Mouse (Mus musculus) intestine, postnatal 0 days (tissue): ENCODE data around the gene Polr2g. TPM values are rescaled to one million over a fixed set of nuclear protein-coding genes. Genes with fewer than 3 reads are reported as not detected.

Source experiments
- ATAC-seq: fragments of 200-750 bp; cut with Nextera tagmentation; 2 replicates; pipeline ENCODE4 v1.8.0; 2017; ENCODE audit warnings: mild to moderate bottlenecking, moderate TSS enrichment, moderate library complexity
- H3K27ac ChIP-seq: fragments of 300-500 bp; sonication (generic); 2 replicates; pipeline ENCODE4 v1.5.1; 2014; ENCODE audit warnings: mild to moderate bottlenecking, low read depth, low read length, moderate library complexity
- H3K27me3 ChIP-seq: fragments of 300-500 bp; sonication (generic); replicated peaks from 2 replicates; pipeline ENCODE4 v1.6.1; 2014; ENCODE audit warnings: low read length, mixed read lengths; ENCODE audit not compliant: control insufficient read depth, insufficient read depth
- H3K36me3 ChIP-seq: fragments of 300-500 bp; sonication (generic); 2 replicates; pipeline ENCODE4 v1.6.1; 2014; ENCODE audit warnings: mild to moderate bottlenecking, moderate library complexity; ENCODE audit not compliant: control insufficient read depth, insufficient read depth
- H3K4me1 ChIP-seq: fragments of 300-500 bp; sonication (generic); replicated peaks from 2 replicates; pipeline ENCODE4 v1.6.1; 2014; ENCODE audit warnings: antibody characterized with exemption, low read length, mixed read lengths; ENCODE audit not compliant: control insufficient read depth, insufficient read depth
- H3K4me2 ChIP-seq: fragments of 300-500 bp; sonication (generic); replicated peaks from 2 replicates; pipeline ENCODE4 v1.6.1; 2014; ENCODE audit warnings: low read depth, mild to moderate bottlenecking, moderate library complexity
- H3K4me3 ChIP-seq: fragments of 300-500 bp; sonication (generic); 2 replicates; pipeline ENCODE4 v1.5.1; 2014; ENCODE audit warnings: low read depth, low read length
- H3K9ac ChIP-seq: fragments of 300-500 bp; sonication (generic); 2 replicates; pipeline ENCODE4 v1.6.1; 2014; ENCODE audit warnings: mild to moderate bottlenecking, low read depth, low read length
- H3K9me3 ChIP-seq: fragments of 300-500 bp; sonication (generic); 2 replicates; pipeline ENCODE4 v1.6.1; 2016; ENCODE audit warnings: mixed run types; ENCODE audit not compliant: control insufficient read depth
- CTCF ChIP-seq: sonication (generic); IDR thresholded peaks from 2 replicates; pipeline ENCODE4 v1.5.1; 2016; ENCODE audit warnings: low read depth, mild to moderate bottlenecking, control low read depth, antibody characterized with exemption, moderate library complexity
- WGBS: fragments of 180-500 bp; shearing (Covaris S2); extraction: QIAGEN DNeasy Blood & Tissue Kit; methylation state at CpG from one replicate; pipeline ENCODE4 v1.1.7; 2014; 5-methylcytosine and 5-hydroxymethylcytosine counted together
- polyA plus RNA-seq: library from polyadenylated mRNA; unstranded; fragments of >200 nt; fragmentation: Nextera tagmentation; extraction: Ambion mirVana; gene quantifications from 2 replicates; pipeline ENCODE4 v1.2.1, GENCODE M21; 2015

Polr2g gene
- 114 and 115 TPM in 2 replicates for polyA plus RNA-seq

GRCm38 (mm10) chr19:8798264-8798946, at the start of gene Polr2g:
Gene Polr2g, minus strand, starts transcription at chr19:8798577.
- H3K27ac ChIP-seq, result peak within 1 kb of the TSS; percentile 71
- ATAC-seq, result peak; percentile 74
- H3K9ac ChIP-seq, result peak within 1 kb of the TSS; percentile 68
- no peak for TF ChIP-seq CTCF
- 0 out of 2 replicates have a peak, but pooled peaks cover 4% of the 10 kb centered on the region for H3K4me1 ChIP-seq
- peak within 1 kb of the TSS; percentile 81 for H3K4me2 ChIP-seq
- H3K36me3 ChIP-seq, result peaks cover 23% of the 10 kb centered on the region
- 1% methylated on average over 25 of the region's 25 CpGs for WGBS
- peak within 1 kb of the TSS; percentile 69 for H3K4me3 ChIP-seq
- no peaks in the 10 kb centered on the region for H3K27me3 ChIP-seq
- H3K9me3 ChIP-seq, result no peaks in the 10 kb centered on the region

DNA sequence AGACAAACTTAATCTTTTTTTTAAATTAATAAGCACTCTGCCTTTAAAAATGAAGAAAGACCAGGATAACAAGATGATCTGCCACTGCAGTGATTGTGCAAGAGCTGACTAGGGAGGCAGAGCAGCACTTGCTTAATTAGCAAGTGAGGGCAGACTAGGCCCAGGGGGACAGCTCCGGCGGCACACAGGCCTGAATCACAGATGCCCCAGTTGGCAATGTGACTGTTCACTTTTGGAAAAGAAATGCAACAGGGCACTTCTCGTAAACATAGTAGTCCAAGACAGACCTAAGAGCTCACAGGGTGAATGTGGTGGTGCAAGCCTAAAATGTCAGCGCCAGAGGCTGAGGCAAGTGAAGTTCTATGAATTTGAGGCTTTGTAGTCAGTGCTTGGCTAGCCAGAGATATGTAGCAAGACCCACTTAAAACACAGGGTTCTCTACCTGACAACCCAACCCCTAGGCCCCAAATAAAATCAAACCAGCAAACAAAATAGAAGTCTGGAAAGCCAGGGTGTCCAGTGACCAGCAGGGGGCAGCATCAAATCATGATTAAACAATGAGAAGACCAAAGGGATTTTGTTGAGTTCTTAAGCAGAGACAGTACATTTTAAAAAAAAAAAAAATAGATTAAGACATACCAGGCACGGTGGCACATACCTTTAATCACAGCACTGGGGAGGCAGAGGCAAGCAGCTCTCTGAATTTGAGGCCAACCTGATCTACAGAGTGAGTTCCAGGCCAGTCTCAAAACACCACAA, 46.2 kb upstream of the Polr2g start:
- TF ChIP-seq CTCF, result peak; percentile 76
- no peak overlapping the region for H3K4me3 ChIP-seq
- 64% methylated on average over 5 of the region's 5 CpGs for WGBS
- no peak overlapping the region for H3K9ac ChIP-seq
- peaks cover 23% of the 10 kb centered on the region for H3K36me3 ChIP-seq
- no peak overlapping the region for H3K27ac ChIP-seq
- H3K4me1 ChIP-seq, result no peaks in the 10 kb centered on the region
- no peak for ATAC-seq
- H3K27me3 ChIP-seq, result no peaks in the 10 kb centered on the region
- H3K9me3 ChIP-seq, result no peaks in the 10 kb centered on the region
- H3K4me2 ChIP-seq, result no peak overlapping the region

DNA sequence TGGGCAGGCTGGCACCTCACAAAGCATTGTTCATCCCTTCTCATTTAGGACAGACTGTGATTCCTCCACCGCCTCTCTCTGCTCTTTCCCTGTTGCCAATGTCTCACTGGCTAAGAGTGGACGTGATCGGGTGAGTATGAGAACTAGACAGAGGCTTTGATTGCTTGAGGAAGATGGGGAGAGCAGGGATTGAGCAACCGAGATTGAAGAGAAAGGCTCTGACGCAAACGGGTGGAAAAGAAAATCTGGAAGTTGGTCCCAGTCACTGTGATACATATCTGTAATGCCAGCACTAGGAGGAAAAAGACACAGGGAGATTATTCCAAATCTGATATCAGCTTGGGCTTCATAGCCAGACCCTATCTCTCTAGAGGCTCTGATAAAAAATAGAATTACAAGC, 44.6 kb upstream of the Polr2g start:
- H3K27ac ChIP-seq, result no peak overlapping the region
- H3K9me3 ChIP-seq, result no peaks in the 10 kb centered on the region
- H3K27me3 ChIP-seq, result no peaks in the 10 kb centered on the region
- H3K4me2 ChIP-seq, result no peak overlapping the region
- no peak overlapping the region for H3K9ac ChIP-seq
- 87% methylated on average over 6 of the region's 6 CpGs for WGBS
- no peak overlapping the region for H3K4me3 ChIP-seq
- peaks cover 23% of the 10 kb centered on the region for H3K36me3 ChIP-seq
- ATAC-seq, result no peak
- no peak for TF ChIP-seq CTCF
- no peaks in the 10 kb centered on the region for H3K4me1 ChIP-seq

GRCm38 (mm10) chr19:8841012-8841411, 42.6 kb upstream of the Polr2g start:
- H3K36me3 ChIP-seq, result peaks cover 4% of the 10 kb centered on the region
- no peak for TF ChIP-seq CTCF
- H3K4me3 ChIP-seq, result peak overlapping the region; percentile 41; the same call in 1 of the 2 replicates
- H3K27ac ChIP-seq, result no peak overlapping the region
- ATAC-seq, result no peak
- WGBS, result 94% methylated on average over 7 of the region's 7 CpGs
- no peaks in the 10 kb centered on the region for H3K27me3 ChIP-seq
- H3K4me2 ChIP-seq, result peak overlapping the region; percentile 66
- H3K9ac ChIP-seq, result peak overlapping the region; percentile 60
- H3K4me1 ChIP-seq, result no peaks in the 10 kb centered on the region
- H3K9me3 ChIP-seq, result no peaks in the 10 kb centered on the region

DNA sequence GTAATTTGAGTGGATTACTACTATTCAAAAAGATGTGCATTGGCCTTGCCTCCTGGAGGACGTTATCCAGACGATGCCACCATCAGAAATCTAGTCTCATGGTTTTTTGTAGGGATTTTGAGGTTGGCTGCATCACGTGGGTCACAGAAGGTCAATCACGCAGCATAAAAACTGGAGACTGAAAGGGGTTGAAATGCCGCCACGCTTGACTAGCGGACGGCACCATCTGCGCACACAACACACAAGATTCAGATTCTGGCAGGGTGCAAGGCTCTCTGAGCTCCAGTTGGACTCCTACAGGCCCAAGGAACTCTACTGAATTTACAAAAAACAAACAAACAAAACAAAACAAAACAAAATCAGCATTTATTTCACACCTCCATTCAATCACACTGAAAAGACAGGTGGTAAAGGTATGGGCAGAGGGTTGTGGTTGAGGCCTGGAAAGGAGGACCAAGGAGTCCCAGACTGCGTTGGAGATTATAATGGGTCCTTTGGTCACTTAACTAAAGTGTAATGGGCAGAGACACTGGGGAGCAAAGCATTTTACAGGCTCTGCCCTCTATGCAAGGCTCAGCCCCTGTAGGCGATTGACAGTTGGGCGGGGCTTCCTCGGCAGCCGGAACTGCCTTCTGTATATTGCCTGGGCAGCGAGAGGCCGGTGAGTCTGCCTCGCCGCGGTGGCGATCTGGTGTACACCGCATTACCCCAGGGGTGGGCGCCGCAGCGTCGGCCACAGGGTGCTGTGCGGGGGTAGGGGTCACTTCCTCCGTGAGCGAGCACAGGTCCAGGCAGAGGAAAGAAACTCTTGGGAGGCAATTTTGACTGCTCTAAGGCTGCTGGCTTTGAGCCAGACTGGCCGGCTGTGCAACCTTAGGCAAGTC, 41.8 kb upstream of the Polr2g start:
- H3K27me3 ChIP-seq, result no peaks in the 10 kb centered on the region
- no peaks in the 10 kb centered on the region for H3K4me1 ChIP-seq
- H3K4me2 ChIP-seq, result peak overlapping the region; percentile 66
- peaks cover 6% of the 10 kb centered on the region; the same call in 1 of the 2 replicates for H3K36me3 ChIP-seq
- no peak for TF ChIP-seq CTCF
- H3K9me3 ChIP-seq, result no peaks in the 10 kb centered on the region
- ATAC-seq, result peak; percentile 60
- peak overlapping the region; percentile 60 for H3K9ac ChIP-seq
- peak overlapping the region; percentile 21 for H3K27ac ChIP-seq
- peak overlapping the region; percentile 41 for H3K4me3 ChIP-seq
- WGBS, result 26% methylated on average over 29 of the region's 29 CpGs
